Mouse (Mus musculus): ENCODE results near the gene Slc25a39. TPM values are rescaled to one million over a fixed set of nuclear protein-coding genes. Genes with fewer than 3 reads are reported as not detected.
"Not testable (repeated sequence)": the region's sequence is repeated elsewhere in the genome, so short reads cannot be mapped to it uniquely, and the experiment has no call there.

Gene Slc25a39
- total RNA-seq, 2 experiments from 2014 or later = 75.6 to 81.8 TPM

GRCm38 (mm10) chr11:102398007-102398825 is 9.5 kb downstream of the Slc25a39 start:
- peak; percentile 28 to 59 for DNase-seq (ENCODE audit: low spot score in 2 of 2)

DNA sequence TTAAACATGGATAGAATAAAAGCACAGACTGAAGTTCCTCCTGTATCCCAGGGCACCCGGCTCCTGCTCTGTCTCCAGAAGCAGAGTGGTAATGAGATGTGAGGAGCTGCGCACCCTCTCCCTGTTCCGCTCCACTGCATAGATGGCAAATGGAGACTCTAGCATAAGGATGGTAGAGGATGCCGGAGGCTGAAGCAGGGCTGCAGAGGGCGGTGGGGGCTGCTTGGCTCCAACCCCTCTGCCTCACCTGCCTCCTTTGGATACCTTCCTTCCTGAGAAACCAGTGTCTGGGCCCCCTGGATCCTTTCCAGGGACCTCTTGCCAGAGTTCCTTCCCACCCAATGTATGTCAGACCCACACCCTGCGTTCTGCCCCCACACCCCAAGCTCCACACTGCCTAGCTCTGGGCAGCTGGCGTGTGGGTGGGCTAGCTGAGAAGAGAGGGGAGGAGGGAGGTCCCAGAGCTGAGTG is 11.0 kb downstream of the Slc25a39 start:
- peak; percentile 8 to 23 for DNase-seq (ENCODE audit: low spot score in 2 of 2)

DNA sequence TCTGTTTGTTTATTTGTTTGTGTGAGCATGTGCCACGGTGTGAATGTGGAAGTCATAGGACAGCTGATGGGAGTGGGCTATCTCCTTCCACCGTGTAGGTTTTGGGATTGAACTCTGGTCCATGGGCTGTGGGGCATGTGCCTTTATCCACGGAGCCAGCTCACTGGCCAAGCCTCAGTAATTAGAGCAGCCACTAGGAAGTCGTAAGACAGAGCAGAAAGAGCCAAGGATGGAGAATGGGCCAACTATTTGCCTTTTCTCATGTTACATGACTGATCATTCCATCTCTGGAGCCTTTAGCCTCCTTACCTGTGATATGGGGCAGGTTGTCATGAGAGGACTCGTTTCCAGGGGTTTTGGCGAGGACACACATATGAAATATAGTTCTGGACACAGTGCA is 11.5 kb downstream of the Slc25a39 start:
- no peak for DNase-seq (ENCODE audit: low spot score in 2 of 2)

DNA sequence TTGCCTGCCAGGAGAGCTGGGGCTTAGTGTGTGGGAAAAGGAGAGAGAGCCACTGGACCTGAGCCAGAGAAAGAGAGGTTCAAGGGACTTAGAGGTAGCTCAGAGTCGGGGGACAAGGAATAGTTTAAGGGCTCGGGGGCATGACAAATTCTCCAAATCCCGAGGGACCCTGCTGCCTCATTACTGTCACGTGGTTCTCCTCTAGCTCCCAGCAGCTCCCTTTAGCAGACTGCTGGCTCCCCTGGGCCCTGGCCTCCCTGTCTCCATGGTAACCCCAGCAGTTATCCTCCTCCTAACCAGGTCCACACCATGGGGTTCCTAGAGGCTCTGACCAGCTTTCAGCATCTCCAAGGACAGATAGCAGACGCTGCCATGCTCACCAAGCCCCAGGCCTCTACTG is 12.5 kb downstream of the Slc25a39 start:
- DNase-seq (ENCODE audit: low spot score in 2 of 2) = peak; percentile 14 to 16

GRCm38 (mm10) chr11:102394421-102395124 is 13.2 kb downstream of the Slc25a39 start:
- peak; percentile 12 to 13 for DNase-seq (ENCODE audit: low spot score in 2 of 2)

DNA sequence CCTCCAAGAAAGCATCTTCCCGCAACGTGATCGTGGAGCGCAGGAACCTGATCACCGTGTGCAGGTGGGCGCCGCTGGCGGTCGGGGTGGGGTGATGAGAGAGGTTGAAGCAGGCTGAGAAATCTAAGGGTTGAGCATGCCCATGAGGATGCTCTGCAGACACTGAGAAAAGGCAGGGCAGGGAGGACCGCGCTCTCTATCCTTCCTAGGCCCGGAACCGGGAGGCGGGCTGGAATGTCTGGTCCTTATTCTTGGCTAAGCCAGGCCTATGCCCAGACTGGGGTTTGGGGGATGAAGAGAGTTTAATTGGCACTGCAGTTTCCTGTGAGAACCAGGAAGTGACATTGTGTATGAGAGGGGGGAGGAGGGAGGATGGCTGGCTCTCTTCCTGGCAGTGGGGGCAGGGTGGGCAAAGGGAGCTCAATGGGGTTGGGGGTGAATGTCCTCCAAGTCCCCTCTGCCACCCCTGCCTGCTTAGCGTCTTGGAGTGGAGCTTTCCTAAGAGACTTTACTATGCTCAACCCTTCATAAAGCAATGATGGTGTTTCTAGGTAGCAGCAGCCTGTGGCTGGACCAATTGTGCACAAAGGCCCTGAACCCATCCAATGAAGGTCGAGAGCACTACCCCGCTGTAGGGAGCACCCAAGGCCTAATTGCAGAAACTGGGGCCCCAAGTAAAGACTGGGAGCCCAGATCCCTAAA is 13.9 kb downstream of the Slc25a39 start:
- DNase-seq (ENCODE audit: low spot score in 2 of 2) = peak; percentile 54 to 70

GRCm38 (mm10) chr11:102393238-102393634 is 14.5 kb downstream of the Slc25a39 start, which contains the start of gene Rundc3a:
Rundc3a (plus strand) TSS chr11:102393403.
- DNase-seq (ENCODE audit: low spot score in 2 of 2) = peak; percentile 94 to 97

GRCm38 (mm10) chr11:102392441-102393237 is 15.1 kb downstream of the Slc25a39 start:
- no peak for DNase-seq (ENCODE audit: low spot score in 2 of 2)

DNA sequence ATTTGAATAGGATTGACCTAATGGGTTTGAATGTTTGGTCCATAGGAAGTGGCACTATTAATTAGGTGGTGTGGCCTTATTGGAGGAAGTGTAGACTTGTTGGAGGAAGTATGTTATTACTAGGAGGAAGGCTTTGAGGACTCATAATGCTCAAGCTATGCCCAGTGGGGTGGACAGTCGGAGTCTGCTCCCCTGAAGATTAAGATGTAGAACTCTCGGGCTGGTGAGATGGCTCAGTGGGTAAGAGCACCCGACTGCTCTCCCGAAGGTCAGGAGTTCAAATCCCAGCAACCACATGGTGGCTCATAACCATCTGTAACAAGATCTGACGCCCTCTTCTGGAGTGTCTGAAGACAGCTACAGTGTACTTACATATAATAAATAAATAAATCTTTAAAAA is 18.3 kb downstream of the Slc25a39 start:
- not testable (repeated sequence) for DNase-seq (ENCODE audit: low spot score in 2 of 2)

DNA sequence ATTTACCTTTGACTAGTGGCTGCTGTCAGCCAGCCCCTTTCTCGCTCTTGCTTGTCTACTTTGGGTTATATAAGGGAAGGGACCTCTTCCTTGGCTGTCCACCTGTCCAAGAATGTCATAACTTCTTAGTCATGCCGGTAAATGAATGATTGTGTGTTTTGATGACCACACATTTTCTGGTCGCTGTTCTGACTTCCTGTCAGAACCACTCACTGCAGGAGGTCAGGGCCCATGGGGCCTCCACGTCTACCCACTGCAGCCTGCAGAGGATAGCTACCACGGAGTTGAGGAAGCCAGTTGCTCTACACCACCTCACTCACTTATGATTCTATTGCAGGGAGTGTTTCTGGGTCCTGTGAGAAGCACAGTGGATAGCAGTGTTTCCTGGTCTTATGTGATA is 21.6 kb downstream of the Slc25a39 start:
- no peak for DNase-seq (ENCODE audit: low spot score in 2 of 2)

GRCm38 (mm10) chr11:102385075-102385474 is 22.7 kb downstream of the Slc25a39 start:
- no peak for DNase-seq (ENCODE audit: low spot score in 2 of 2)

DNA sequence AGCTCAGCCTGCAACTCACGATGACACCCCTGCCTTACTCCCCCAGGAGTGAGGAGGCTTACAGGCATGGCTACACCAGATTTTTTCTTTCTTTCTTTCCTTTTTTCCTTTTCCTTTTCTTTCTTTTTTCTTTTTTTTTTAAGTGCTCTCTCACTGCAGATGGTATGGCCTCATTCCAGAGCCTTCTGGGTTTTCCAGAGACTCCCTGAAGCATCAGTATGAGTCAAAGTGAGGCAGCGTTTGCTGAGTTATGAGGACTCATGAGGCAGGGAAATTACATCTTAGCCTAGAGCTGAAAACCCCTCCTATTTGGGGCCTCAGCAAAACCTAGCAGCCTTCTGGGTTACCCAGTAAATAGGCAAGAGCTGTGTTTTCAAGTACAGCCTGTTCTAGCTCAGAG is 23.3 kb downstream of the Slc25a39 start:
- peak in 1 of 2 experiments; percentile 46 for DNase-seq (ENCODE audit: low spot score in 2 of 2)

DNA sequence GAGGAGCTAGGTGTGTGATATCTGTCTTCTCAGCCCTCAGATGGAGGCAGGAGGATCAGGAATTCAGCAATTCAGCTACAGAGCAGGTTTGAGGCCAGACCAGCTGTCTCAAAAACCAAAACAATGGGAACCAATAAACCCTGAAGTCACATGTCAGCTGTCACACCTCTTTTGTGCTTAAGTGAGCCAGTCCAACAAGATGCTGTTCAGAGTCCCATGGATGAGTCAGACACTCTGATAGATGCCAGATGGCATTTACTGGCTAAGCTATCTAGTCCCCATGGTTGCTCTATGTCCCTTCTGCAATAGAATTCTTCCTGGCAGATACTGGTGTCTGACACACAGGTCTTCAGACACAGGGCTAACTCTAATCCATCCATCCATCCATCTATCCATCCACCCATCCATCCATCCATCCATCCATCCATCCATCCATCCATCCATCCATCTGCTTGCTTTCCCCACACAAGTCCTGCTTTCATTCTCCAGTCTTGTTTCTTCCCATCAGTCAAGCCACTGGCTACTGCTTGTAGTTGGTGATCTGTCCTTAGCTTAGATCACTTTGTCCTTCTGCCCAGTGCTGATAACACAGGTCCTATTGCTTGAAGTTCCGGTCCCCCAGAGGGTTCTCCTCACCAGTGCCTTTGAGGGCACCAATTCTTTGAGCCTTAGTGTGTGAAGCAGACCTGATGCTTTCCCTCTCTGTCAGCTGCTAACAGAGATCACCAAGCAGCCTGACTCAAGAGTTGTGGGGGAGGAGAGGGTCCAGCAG is 24.2 kb downstream of the Slc25a39 start:
- DNase-seq (ENCODE audit: low spot score in 2 of 2) = no peak

DNA sequence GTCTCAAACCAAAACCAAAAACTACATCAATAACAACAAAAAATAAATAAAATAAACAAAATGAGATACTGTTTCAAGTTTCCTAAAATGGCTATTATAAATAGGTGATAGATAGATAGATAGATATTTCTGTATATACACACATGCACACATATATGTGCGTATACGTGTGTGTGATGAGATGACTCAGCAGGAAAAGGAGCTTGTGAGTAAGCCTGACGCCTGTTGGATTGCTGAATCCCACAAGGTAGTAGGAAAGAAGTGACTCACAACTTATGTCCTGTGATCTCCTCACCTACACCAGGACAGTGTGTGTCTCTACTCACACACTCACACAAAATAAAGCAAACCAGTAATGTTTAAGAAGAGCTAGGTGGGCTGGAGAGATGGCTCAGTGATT is 25.0 kb downstream of the Slc25a39 start:
- no peak for DNase-seq (ENCODE audit: low spot score in 2 of 2)

- no peak for DNase-seq (ENCODE audit: low spot score in 2 of 2)
Measured at GRCm38 (mm10) chr11:102381341-102382100, 26.2 kb downstream of the Slc25a39 start.

DNA sequence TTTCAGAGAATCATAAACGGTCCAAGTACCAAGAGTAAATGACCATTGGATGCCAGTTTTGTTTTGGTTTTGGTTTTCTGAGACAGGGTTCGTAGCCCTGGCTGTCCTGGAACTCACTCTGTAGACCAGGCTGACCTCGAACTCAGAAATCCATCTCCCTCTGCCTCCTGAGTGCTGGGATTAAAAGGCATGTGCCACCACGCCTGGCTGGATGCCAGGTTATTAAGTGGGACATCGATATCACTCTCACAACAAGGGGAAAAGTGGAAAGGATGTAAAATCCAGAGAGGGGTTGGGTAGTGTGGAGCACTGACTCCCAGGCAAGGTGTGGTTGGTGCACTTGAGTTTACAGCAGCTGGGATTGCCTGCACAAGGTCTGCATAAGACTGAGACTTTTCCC is 27.7 kb downstream of the Slc25a39 start:
- DNase-seq (ENCODE audit: low spot score in 2 of 2) = no peak

DNA sequence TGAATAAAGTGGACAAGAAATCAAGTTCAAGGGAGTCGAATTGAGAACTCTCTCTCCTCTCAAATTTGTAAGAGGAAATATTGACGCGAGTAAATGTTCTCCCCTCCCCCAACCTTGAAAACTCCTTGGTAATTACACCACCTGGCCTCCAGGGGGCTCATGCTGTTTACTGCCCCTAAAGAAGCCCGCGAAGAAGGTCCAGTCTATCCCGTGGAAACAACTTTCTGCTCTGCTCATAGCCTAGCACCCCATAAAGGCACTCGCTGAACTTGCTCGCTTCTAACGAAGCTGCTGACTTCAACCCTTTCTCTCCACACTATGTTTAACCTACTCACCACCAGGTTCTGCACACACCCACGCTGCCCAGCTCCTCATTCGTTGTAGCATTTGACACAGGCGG is 30.6 kb downstream of the Slc25a39 start:
- DNase-seq (ENCODE audit: low spot score in 2 of 2) = no peak

DNA sequence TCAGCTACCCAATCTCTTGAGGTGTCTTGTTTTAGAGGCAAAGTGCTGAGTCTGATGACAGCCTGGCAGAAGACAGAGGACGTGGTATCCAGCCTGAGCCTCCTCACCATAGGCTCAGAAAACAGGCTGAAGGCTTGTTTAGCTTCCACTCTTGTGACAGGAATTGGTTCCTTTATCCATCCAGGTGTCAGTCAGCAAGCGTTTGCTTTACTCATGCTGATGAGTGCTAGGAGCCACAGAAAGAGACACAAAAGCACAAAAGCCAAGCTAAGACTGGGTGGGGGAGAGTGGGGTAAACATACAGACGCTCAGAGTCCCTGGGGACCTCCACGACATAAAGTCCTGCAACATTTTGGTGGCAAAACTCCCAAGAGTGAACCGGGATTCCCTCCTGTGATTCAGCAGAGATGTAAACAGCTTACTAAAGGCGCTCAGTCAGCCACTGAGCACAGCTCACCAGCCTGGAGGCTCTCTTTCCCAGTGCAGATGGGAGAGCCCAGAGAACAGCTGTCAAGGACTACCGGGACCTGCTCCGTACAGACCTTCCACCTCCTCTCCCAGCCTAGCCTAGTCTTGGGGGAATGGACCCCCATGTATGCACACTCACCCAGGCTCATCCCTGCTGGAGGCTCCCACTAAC is 31.4 kb downstream of the Slc25a39 start:
- no peak for DNase-seq (ENCODE audit: low spot score in 2 of 2)
